Mouse (Mus musculus): ENCODE results near the gene Zfp46. TPM values are rescaled to one million over a fixed set of nuclear protein-coding genes. Genes with fewer than 3 reads are reported as not detected.
A peak's percentile ranks its signal among the peaks of the same experiment; 100 is the strongest.

Gene Zfp46
- polyA plus RNA-seq (2017; shearing (Covaris generic)) = 10 to 100 TPM in 1 of 2 experiments, 1 to 10 TPM in 1; 9.7 to 12.3 TPM

DNA sequence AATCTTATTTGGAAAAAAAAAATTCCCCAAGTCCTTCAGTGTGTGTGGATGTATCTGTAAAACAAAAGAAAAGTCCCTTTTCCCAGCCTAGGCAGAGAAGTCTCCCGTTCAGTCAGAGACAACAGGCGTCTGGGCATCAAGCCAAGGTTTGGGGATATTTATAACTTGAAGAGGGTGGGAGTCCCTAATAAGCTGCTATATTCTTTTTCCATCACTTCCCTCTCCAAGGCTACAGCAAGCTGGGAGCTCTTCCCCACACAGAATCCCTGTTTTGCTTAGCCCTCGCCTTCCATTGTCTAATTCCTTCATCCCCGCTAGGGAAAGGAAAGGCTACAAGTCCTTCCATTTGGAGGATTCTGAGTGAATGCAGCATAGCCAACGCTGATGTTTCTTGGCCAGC lies at the start of gene Zfp46:
TSS of gene Zfp46 (plus strand) at position 229 of the 400 bp plus-strand sequence.
- no peak for ATAC-seq

DNA sequence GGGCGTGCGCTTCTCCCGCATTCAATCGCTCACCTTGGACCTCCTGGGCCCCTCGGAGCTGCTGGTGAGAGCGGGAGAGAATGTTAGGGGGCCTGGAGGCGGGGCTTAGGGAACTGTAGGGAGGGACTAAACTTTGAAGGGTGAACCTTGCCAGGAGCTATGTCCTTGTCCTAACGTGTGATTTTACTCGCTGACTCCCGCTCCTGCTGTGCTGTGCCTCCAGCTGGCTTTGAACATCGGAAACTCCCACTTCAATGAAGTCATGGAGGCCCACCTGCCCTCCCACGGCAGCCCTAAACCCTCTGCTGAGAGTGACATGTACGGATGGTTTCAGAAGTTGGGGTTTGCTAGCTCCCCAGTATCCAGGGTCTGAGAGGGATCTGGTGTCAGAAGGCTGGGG lies 45.8 kb upstream of the Zfp46 start:
- ATAC-seq = no peak

DNA sequence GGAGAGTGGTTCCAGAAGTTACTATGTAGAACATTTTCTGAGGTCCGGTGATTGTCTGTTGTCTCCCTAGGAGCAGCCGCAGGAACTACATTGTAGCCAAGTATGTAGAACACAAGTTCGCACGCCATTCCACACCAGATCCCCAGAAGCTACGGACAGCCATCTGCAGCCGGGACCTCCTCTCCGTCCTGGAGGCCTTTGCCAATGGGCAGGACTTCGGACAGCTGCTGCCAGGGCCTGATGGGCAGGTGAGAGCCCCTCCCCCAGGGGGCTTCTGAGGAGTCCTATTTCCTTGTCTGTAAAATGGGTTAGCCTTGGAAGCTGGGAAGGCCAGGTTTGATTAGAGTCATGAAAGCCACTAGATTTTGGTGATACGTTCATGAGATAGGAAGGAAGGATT lies 45.4 kb upstream of the Zfp46 start:
- ATAC-seq = no peak

DNA sequence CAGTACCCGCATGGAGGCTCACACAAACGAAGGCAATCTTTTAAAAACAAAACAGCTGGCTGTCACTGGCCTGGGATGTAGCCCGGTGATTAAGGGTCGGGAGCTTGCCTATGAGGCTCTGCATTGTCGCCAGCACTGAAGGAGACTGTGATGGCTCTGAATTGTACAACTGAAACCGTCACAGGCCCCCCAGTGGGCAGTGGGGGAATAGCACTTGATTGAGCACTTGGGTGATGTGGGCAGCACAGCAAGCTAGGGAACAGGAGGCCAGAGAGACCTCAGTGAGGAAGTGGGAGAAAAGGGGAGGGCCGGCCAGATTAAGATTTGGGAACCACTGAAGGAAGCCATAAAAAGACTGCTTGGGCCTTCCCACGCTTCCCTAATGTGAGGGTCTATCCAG lies 44.9 kb upstream of the Zfp46 start:
- peak; percentile 53 for ATAC-seq

DNA sequence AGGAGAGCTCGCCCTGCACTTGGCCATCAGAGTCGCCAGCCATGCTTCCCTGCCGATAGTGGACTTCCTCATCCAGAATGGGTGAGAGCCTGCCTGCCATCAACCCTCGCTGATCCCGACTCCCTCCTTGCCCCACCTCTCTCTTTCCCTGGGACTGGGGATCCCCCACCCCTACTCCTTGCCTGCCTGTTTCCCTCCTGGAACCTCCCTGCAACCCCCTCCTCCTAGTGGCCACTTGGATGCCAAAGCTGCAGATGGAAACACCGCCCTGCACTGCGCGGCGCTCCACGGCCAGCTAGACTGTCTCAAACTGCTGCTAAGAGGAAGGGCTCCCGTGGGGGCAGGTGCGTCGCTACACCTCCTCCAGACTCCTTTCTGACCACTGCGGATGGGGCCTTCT lies 44.4 kb upstream of the Zfp46 start:
- ATAC-seq = no peak

DNA sequence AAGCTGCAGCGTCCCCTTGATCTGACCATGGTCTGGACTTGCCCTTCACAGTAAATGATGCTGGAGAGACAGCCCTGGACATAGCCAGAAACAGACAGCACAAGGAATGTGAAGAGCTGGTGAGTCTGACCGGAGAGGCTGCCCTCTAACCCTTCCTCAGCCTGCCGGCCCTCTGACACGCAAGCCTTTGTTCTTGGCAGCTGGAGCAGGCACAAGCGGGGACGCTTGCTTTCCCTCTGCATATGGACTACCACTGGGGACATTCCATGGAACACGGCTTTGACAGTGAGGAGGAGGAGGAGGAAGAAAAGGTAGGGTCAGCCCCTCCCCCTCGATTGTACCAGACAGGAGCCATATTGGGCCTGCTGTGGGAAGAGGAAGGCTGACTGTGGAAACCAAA lies 43.5 kb upstream of the Zfp46 start:
- no peak for ATAC-seq

DNA sequence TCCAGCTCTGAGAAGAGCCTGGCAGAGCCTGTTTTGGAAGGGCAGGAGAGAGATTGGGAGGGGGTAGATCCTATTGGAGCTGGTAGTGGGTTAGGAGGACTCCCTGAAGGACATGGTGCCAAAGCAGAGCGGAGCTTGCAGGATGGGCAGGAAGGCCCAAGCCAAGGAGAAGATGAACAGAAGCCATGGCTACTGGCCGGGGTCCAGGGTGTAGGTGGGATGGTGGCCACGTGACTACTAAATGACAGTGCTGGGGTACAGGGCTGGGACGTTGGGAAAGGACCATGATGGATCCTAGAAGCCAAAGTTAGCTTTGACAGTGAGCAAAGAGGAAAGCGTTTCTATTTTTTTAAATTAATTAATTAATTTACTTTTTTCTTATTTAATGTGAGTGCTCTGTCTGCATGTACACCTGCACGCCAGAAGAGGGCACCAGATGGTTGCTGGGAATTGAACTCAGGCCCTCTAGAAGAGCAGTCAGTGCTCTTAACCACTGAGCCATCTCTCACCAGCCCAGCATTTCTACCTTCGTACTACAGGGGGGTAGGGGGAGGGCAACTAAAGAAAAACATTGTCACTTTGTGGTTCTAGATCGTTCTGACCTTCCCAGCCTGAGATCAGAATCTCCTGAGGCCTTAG lies 42.3 kb upstream of the Zfp46 start:
- ATAC-seq = no peak

DNA sequence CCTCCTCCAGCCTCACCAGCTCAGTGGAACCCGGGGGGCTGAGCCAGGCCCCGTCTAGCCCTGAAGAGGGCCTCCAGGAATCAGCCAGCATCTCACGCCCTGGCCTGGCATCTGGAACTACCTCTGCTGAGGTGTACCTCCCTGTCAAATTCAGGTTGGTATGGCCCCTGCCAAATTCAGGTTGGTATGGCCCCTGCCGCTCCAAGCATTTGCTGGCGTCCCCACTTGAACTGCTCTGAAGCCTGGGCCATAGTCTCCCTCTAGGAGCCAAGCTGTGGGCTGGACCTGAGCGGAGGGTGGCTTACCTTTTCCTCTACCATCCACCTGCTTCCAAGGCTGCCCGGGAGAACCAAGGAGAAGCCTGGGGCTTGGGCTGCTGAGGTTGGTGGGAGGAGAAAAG lies 41.8 kb upstream of the Zfp46 start:
- ATAC-seq = no peak

DNA sequence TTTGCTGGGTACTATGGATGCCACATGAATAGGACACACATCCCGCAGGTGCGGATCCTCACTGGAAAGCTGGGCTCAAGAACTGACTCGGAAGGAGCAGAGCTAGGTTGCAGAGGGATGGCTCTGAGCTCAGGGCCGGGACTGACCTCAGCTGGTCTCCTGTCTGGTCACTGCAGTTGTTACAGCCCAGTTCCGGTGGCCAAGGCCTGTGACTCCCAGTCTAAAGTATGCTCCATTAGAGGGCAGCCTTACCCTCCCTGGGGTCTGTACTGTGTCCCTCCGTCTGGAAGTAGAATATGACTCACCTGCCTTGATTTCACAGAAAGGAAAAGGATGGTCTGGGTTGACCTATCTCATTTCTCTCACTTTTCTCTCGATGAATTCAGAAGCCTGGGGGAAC lies 40.3 kb upstream of the Zfp46 start:
- no peak for ATAC-seq

DNA sequence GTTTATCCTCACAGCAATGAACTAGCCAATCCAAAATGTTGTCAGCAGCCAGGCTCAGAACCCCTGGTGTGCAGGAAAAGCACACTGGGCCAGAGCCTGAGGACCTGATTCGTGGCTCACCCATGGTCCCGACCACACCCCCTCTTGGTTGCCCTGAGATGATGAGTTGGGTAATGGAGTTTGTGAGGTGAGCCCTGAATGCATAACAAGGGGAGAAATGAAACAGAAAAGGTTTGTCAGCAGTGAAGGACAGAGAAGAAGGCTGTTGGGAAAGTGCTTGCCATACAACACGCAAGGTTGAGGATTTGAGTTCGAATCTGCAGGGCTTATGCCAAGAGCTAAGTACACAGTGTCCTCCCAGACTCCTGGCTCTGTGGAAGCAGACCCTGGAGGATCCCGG lies 38.8 kb upstream of the Zfp46 start:
- no peak for ATAC-seq

DNA sequence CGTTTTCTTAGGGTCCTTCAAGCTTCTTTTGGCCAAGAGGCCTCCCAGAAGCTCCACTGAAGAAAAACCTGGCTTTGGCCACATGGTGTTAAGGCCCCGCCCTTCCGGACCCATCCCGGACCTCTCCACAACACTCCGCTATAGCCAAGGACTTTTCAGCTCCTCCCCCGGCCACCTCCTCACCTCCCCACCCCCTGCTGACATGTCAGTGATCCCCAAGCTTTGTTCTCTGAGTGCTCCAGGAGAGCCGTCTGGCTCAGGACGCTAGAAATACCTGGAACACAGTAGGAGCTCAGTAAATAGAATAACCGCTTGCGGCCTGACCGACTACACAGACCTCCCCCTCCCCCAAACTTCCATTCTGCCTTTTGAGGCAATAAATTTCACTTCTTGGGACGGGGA lies 37.9 kb upstream of the Zfp46 start:
- no peak for ATAC-seq

DNA sequence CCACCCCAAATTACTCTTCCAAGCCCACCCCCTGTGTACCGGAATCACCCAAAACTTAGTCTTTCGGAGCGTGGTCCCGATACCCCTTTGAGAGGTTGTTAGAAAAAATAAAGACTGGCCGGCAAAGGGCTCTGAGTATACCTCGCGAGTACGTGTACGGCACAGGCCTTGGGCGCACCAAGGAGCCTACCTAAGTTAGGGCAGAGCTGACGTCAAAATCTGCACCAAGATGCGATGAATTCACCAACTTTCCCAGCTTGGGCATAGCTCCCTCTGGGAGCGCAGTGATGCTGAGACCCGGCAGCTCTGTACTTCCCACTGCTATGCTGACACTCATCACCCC lies 37.1 kb upstream of the Zfp46 start:
- ATAC-seq = no peak

DNA sequence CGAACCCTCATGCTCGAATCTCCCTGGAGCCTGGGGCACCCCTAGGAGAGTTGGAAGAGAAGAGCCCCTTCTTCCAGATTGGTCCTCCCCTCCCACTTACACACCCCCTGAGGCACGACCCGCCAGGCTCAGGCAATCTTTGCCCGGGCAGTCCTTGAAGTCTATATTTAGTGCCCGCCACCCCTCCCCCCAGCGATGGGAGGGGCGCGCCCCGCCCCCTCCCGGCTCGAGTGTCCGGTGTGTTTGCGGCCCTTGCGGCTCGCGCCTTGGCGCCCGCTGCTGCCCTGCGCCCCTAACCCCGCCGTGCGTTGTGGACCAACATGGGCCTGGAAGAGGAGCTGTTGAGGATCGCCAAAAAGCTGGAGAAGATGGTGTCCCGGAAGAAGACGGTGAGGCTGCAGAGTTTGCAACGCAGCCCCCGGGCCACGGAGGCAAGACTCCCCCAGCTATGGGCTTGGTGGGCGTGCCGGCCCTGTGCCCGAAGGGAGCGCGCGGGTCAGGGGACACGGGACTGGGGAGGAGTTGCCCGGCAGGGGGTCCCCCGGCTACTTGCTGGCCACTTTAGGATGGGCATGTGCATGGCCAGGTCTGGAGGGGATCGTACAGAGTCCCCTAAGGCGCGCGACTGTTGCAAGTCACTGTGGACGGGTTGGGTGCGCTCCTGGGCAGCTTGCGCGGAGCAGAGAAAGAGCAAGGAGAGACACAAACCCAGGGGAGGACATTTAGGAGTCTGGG lies 36.6 kb upstream of the Zfp46 start, which contains the start of gene Tcea3:
TSS of gene Tcea3 (plus strand) at position 1 of the 735 bp plus-strand sequence.
- no peak for ATAC-seq

DNA sequence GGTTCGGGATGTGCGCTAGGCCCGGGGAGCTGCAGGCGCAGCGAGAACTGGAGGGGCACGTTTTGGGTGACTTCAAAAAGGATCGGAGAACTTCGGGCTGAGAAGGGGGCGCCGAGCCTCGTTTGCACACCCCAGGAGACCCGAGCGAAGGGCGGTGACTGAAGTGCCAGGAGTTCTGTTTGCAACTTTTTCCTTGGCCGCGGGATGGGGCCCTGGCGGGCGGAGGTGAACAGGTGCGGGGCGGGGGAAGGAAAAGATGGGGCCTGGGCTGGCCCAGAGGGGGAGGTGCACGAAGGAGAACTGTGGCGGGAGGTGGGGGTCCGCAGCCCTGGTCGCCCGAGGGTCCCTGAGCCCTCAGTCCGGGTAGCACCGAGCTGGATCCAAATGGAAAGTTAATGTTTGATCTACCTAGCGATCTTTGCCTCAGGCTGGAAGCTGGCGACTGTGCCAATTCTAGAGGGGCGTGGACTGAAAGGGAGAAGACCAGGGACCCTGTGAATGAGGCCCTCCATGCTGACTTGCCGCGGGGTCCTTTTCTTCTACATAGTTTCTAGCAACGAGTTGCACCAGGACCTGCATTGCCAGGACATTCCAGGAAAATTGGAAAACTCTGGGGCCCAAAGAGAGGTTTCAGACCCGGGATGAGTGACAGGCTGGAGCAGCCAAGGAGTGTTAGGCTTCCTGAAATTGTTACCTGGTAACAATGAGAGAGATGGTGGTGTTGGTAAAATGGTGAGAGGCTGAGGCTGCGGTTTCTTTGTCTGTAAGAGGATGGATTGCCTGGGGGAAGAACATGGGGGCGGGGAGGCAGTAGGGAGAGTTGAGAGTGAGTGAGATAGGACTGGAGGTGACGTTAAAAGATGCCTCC lies 35.8 kb upstream of the Zfp46 start:
- ATAC-seq = no peak

DNA sequence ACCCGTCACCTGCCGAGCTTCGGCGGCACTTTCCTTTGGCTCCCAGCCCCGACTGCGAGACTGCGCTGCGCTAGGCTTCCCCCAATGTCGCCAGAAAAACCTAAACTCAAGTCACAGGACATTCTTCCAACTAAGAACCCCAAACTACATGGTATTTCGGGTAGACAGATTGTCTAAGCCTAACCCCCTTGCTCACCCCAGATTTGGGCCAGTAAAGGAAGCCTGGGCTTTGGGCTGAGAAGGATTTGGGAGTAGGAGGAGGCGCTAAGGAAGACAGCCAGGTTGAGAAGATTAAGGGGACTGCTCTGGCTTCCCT lies 35.2 kb upstream of the Zfp46 start:
- ATAC-seq = no peak

DNA sequence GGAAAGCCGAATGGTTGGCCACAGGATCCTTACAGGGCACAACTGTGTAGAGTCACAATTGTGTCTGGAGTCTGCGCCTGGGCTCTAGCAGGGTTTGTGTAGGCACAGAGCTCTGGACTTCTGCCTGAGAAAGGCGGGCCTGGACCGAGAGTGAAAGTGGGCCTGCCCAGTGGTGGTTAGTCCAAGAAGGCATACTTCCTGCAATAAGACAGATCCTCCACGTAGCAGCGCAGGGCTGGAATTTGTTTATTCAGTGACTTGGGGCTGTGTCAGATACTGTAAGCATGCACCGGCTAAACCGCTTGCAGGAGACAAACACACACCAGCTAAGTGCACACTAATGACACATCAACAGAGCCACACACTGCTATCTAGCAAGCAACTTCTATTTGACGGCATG lies 34.7 kb upstream of the Zfp46 start:
- no peak for ATAC-seq

DNA sequence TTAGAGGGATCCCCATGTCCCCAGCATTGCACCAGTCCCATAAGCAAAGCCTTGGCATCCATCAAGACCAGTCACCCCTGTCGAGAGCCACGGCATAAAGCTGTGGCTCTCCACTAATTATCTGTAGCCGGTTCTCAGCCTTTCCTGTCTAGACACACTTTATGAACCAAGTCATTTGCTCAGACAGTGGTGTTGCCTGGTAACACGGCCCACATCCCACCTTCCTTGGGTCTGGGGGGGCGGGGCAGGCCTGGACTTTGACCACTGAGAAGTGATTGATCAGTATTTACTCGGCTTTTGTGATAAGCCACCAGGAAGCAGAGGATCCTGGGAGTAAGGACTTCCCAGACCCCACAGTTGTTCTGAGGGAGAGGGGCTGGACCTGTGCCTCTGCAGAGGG lies 28.6 kb upstream of the Zfp46 start:
- no peak for ATAC-seq

DNA sequence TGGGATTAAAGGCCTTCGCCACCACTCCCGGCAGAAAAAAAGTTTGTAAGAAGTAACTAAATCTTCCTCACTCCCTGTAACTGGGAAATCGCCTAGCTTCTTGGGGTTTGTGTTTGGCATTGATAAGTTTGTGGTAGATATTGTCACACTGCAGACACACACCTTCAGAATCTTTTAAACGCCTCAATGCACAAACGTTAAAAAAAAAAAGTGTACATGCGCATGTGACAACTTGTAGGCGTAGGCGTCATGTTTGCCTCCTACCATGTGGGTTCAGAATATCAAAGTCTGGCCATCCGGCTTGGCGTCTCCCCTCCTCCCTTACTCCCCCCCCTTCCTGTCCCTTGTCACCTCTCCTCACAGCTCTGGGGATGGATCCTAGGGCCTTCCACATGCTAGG lies 27.8 kb upstream of the Zfp46 start:
- ATAC-seq = no peak

DNA sequence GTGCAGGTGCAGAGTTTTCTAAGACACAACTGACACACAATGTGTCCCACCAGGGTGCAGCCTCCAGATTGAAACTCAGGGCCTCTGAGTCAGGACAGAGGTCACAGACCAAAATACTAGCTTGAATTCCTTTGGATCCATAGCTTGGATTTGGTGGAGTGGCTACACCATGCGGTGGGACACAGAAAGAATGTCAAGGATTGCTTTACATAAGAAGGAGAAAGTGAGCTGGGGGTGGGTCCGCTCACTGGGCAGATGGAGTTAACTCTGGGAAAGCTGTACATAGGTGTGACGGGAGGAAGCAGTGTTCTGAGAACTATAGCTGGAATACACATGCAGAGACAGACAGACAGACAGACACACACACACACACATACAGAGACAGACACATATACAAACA lies 24.6 kb upstream of the Zfp46 start:
- ATAC-seq = no peak

DNA sequence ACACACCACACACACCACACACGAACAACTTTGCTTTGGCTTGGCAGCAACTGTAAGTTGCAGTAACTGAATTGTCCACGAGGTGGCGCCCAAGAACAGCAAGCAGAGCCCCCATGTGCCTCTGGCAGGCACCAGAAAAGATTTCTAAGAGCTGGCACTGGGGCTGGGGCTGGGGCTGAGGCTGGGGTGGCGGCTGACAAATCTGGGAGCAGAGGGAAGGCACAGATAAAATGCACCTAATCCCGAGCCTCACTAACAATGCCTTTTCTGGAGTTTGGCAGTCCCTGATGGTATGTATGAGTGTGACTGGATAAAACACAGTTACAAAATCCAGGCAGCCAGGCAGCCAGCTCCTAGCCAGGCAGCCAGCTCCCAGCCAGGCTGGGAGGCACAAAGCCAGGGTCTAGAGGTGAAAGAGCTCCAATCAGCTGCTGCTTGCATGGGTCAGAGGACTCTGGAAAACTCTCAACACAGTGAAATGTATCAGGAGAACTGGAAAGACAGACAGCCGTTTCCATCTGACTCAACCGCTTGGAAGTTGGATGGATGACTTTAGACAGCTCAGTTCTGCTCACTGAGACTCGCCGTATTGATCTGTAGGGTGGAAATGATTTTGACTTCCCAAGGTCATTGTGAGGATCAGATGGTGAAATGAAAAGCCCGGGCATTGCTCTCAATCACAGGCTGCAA lies 23.8 kb upstream of the Zfp46 start:
- ATAC-seq = peak; percentile 54

DNA sequence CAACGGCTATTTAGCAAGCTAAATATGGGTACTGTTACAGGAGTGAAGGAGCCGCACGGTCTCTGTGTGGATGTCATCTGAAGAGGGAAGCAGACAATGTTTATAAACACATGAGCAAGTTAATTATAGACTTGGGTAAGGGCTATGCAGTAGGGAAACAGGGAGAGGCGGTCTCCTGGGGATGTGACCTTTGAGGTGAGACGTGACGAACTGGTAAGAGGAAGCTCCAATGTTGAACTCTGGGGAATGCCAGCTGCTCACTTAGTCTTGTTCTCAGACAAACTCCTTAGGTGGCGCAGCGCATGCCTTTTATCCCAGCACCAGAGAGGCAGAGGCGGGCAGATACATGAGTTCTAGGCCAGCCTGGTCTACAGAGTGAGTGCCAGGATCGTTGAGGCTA lies 22.6 kb upstream of the Zfp46 start:
- no peak for ATAC-seq

DNA sequence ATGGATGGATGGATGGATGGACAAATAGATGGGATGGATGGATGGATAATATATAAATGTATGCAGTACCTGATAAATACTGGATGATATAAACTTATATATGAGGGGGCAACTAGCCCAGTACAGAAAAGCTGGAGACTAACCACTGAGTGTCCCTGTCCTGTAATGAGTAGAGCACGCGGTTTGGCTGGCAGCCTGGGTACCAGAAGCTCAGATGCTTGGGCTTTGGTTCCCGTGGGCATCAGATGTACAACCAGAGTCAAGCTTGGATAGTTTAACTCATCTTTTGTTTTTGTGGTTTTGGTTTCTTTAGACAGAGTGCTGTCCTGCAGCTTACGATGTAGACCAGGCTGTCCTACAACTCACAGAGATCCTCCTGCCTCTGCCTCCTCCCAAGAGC lies 20.9 kb upstream of the Zfp46 start:
- no peak for ATAC-seq

DNA sequence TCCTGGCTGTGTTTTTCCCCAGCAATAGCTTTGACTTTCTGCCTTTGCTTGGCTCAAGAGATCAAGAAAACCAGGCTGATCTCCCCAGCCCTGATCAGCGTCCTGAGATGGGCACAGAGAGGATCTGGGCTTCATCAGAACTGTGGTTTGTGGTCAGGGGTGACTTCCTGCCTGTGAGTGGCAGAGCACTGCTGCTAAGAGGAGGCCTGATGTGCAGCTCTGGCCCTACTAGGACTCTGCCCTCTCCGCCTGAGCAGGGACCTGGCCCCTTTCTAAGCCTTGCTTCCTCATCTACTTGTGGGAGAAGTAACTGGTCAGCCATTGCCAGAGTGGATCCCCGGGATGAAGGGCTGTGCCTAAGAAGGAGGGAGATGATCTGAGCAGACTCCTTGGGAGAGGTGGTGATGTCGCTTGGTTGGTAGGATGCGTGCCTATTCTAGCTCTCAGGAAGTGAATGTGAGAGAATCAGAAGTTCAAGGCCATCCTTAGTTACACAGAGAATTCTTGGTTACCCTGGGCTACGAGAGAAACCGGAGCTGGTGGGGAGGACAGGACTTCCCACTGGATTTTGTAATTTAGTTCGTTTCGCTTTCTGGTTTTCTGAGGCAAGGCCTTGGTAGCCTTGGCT lies 17.7 kb upstream of the Zfp46 start:
- peak; percentile 100 for ATAC-seq
